Mouse (Mus musculus) brain, embryonic 14.5 days (tissue): Measurements from ENCODE around the gene Cdh13.

ENCODE experiments used
- CTCF ChIP-seq: fragments of 200-500 bp; IDR thresholded peaks from 2 replicates; pipeline ENCODE4 v1.5.1; 2012; ENCODE audit warnings: inconsistent platforms, mild to moderate bottlenecking, moderate library complexity, borderline replicate concordance; ENCODE audit not compliant: insufficient read depth, insufficient read length; ENCODE audit errors: extremely low read depth
- POLR2A ChIP-seq: fragments of 200-500 bp; IDR thresholded peaks from 2 replicates; pipeline ENCODE4 v1.6.1; 2012; ENCODE audit warnings: mild to moderate bottlenecking, inconsistent platforms, borderline replicate concordance; ENCODE audit not compliant: poor library complexity, insufficient read depth, insufficient read length, severe bottlenecking; ENCODE audit errors: extremely low read depth

GRCm38 (mm10) chr8:118518030-118518741 is 234.7 kb downstream of the Cdh13 start:
- no peak for TF ChIP-seq POLR2A
- TF ChIP-seq CTCF, result no peak
